Mouse (Mus musculus): ENCODE results near the gene Cacna1a. TPM values are rescaled to one million over a fixed set of nuclear protein-coding genes. Genes with fewer than 3 reads are reported as not detected.
A peak's percentile ranks its signal among the peaks of the same experiment; 100 is the strongest.

The Cacna1a gene
- polyA plus RNA-seq, 1 experiment from 2014 or later = 3.8 TPM

GRCm38 (mm10) chr8:84513765-84514164, 125.5 kb downstream of the Cacna1a start:
- Histone ChIP-seq H3K27me3 (ENCODE audit: insufficient read depth, low read length) (no peaks in the 10 kb centered on the region), H3K4me3 (ENCODE audit: low read depth, low read length) (no peak overlapping the region), H3K4me2 (no peak overlapping the region), H3K9ac (no peak overlapping the region), H3K4me1 (ENCODE audit: insufficient read depth) (no peaks in the 10 kb centered on the region), H3K27ac (ENCODE audit: low read depth) (no peak overlapping the region), H3K9me3 (ENCODE audit: low read depth, low read length) (no peaks in the 10 kb centered on the region), H3K36me3 (ENCODE audit: insufficient read depth) (no peaks in the 10 kb centered on the region)
- peak; percentile 62 for TF ChIP-seq CTCF (IDR thresholded peaks at IDR 0.05; ENCODE audit: low read depth)
- DNase-seq = peak; percentile 25
- ATAC-seq (ENCODE audit: insufficient read depth) = no peak
- WGBS = 9% methylated on average over 2 of the region's 2 CpGs

GRCm38 (mm10) chr8:84518180-84518579, 129.9 kb downstream of the Cacna1a start:
- no peak overlapping the region for H3K4me3 ChIP-seq (ENCODE audit: low read depth, low read length)
- H3K9ac ChIP-seq = no peak overlapping the region
- WGBS = 67% methylated on average over 2 of the region's 2 CpGs
- H3K4me1 ChIP-seq (ENCODE audit: insufficient read depth) = no peaks in the 10 kb centered on the region
- no peaks in the 10 kb centered on the region for H3K9me3 ChIP-seq (ENCODE audit: low read depth, low read length)
- H3K36me3 ChIP-seq (ENCODE audit: insufficient read depth) = no peaks in the 10 kb centered on the region
- no peaks in the 10 kb centered on the region for H3K27me3 ChIP-seq (ENCODE audit: insufficient read depth, low read length)
- no peak overlapping the region for H3K27ac ChIP-seq (ENCODE audit: low read depth)
- no peak for TF ChIP-seq CTCF (IDR thresholded peaks at IDR 0.05; ENCODE audit: low read depth)
- DNase-seq (no peak), ATAC-seq (ENCODE audit: insufficient read depth) (no peak)
- H3K4me2 ChIP-seq = no peak overlapping the region

DNA sequence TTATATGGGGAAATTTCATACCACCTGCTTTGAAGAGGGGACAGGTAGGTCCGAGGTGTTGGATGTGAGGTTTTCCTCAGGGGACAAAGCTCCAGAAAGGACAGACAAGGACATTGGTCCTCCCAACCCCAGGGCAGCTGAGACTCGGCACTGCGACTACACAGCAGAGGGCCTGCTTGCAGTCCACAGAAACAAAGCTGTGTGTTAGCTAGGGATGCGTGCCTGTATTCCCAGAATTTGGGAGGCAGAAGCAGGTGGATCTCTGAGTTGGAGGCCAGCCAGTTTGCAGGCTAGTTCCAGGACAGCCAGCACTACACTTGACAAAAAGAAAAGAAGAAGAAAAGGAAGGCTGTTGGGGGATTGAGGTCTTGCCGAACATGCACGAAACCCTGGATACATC, 130.5 kb downstream of the Cacna1a start:
- Histone ChIP-seq H3K4me2 (no peak overlapping the region), H3K27ac (ENCODE audit: low read depth) (no peak overlapping the region), H3K4me3 (ENCODE audit: low read depth, low read length) (no peak overlapping the region), H3K27me3 (ENCODE audit: insufficient read depth, low read length) (no peaks in the 10 kb centered on the region), H3K36me3 (ENCODE audit: insufficient read depth) (no peaks in the 10 kb centered on the region), H3K9me3 (ENCODE audit: low read depth, low read length) (no peaks in the 10 kb centered on the region), H3K4me1 (ENCODE audit: insufficient read depth) (no peaks in the 10 kb centered on the region), H3K9ac (no peak overlapping the region)
- DNase-seq (no peak), ATAC-seq (ENCODE audit: insufficient read depth) (no peak)
- TF ChIP-seq CTCF (IDR thresholded peaks at IDR 0.05; ENCODE audit: low read depth) = no peak
- WGBS = 82% methylated on average over 6 of the region's 6 CpGs

DNA sequence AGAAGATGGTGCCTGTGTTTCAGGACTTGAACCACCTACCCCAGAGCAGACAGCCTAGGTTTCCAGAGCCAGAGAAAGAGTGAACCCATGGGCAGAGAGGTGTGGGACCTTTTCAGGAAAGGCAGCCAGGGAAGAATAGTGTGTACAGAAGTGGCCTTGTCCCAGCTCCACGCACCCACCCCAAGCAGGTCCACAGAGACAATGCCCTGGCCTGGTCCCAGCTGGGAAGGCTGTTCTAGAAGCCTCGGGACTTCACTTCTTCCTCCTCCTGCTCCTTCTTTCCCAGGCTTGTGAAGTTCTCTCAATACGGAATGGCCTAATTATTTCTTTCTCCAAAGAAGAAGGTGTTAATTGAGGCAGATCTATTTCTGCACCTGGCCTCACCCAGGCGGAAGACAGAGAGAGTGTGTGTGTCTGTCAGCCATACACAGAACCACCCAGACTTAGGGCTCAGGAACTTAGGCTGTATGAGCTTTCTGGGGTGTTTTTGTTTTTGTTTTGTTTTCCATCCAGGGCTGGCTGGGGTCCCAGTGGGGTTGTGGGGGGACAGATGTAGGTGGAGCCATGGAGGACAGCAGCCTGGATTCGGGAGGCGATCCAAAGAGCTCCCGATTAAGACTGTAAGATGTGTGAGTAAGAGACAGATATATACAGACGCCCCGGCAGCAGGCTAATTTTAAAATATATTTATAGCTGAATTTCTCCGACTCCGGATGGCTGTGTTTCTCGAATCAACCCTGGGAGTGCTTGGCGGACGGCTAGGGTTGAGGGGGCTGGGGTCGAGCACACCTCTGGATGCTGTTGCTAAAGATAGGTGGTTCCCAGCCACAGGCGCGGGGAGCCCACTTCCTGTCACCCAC, 131.8 kb downstream of the Cacna1a start:
- no peaks in the 10 kb centered on the region for H3K9me3 ChIP-seq (ENCODE audit: low read depth, low read length)
- WGBS = 51% methylated on average over 17 of the region's 17 CpGs
- H3K27me3 ChIP-seq (ENCODE audit: insufficient read depth, low read length) = no peaks in the 10 kb centered on the region
- H3K4me3 ChIP-seq (ENCODE audit: low read depth, low read length) = no peak overlapping the region
- H3K27ac ChIP-seq (ENCODE audit: low read depth) = no peak overlapping the region
- H3K9ac ChIP-seq = no peak overlapping the region
- H3K4me2 ChIP-seq = no peak overlapping the region
- DNase-seq = no peak
- no peaks in the 10 kb centered on the region for H3K36me3 ChIP-seq (ENCODE audit: insufficient read depth)
- TF ChIP-seq CTCF (IDR thresholded peaks at IDR 0.05; ENCODE audit: low read depth) = no peak
- no peak for ATAC-seq (ENCODE audit: insufficient read depth)
- H3K4me1 ChIP-seq (ENCODE audit: insufficient read depth) = no peaks in the 10 kb centered on the region

- no peaks in the 10 kb centered on the region for H3K36me3 ChIP-seq (ENCODE audit: insufficient read depth)
- no peak for TF ChIP-seq CTCF (IDR thresholded peaks at IDR 0.05; ENCODE audit: low read depth)
- no peak overlapping the region for H3K27ac ChIP-seq (ENCODE audit: low read depth)
- no peak overlapping the region for H3K4me3 ChIP-seq (ENCODE audit: low read depth, low read length)
- peaks cover 4% of the 10 kb centered on the region; the same call in 1 of the 2 replicates for H3K9me3 ChIP-seq (ENCODE audit: low read depth, low read length)
- no peak overlapping the region for H3K4me2 ChIP-seq
- H3K4me1 ChIP-seq (ENCODE audit: insufficient read depth) = no peaks in the 10 kb centered on the region
- no peak overlapping the region for H3K9ac ChIP-seq
- 47% methylated on average over 2 of the region's 2 CpGs for WGBS
- H3K27me3 ChIP-seq (ENCODE audit: insufficient read depth, low read length) = no peaks in the 10 kb centered on the region
- ATAC-seq (ENCODE audit: insufficient read depth) = no peak
- peak; percentile 10 for DNase-seq
Measured at GRCm38 (mm10) chr8:84520999-84521398, 132.8 kb downstream of the Cacna1a start.

- ATAC-seq (ENCODE audit: insufficient read depth) (no peak), DNase-seq (no peak)
- no peak overlapping the region for H3K4me3 ChIP-seq (ENCODE audit: low read depth, low read length)
- H3K4me2 ChIP-seq = no peak overlapping the region
- WGBS = 72% methylated on average over 7 of the region's 7 CpGs
- no peak overlapping the region for H3K27ac ChIP-seq (ENCODE audit: low read depth)
- H3K4me1 ChIP-seq (ENCODE audit: insufficient read depth) = no peaks in the 10 kb centered on the region
- H3K27me3 ChIP-seq (ENCODE audit: insufficient read depth, low read length) = no peaks in the 10 kb centered on the region
- peaks cover 6% of the 10 kb centered on the region; the same call in 1 of the 2 replicates for H3K9me3 ChIP-seq (ENCODE audit: low read depth, low read length)
- no peaks in the 10 kb centered on the region for H3K36me3 ChIP-seq (ENCODE audit: insufficient read depth)
- no peak for TF ChIP-seq CTCF (IDR thresholded peaks at IDR 0.05; ENCODE audit: low read depth)
- H3K9ac ChIP-seq = no peak overlapping the region
Measured at GRCm38 (mm10) chr8:84528036-84528435, 139.8 kb downstream of the Cacna1a start.

DNA sequence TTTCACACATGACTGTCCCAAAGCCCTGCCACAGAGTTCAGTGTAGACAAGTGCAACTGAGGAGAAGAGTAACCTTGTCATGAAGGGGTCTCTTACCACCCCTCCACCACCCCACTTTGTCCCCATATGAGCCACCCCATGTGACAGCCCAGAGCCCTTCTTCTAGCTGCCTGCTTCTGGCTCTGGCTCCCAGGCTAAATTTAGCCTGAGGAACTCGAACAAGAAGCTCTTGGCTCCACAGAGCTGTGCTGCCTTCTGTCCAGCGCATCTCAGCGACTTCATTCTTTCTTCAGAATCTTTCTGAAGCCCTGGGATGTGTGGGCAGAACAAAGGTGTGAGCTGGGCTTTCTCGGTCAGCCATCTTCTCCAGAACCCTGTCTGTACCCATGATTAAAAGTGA, 141.3 kb downstream of the Cacna1a start:
- Histone ChIP-seq H3K4me1 (ENCODE audit: insufficient read depth) (no peaks in the 10 kb centered on the region), H3K9me3 (ENCODE audit: low read depth, low read length) (peaks cover 6% of the 10 kb centered on the region; the same call in 1 of the 2 replicates), H3K4me3 (ENCODE audit: low read depth, low read length) (no peak overlapping the region), H3K27me3 (ENCODE audit: insufficient read depth, low read length) (no peaks in the 10 kb centered on the region), H3K27ac (ENCODE audit: low read depth) (no peak overlapping the region), H3K4me2 (no peak overlapping the region), H3K9ac (no peak overlapping the region), H3K36me3 (ENCODE audit: insufficient read depth) (no peaks in the 10 kb centered on the region)
- TF ChIP-seq CTCF (IDR thresholded peaks at IDR 0.05; ENCODE audit: low read depth) = no peak
- WGBS = 71% methylated on average over 4 of the region's 4 CpGs
- DNase-seq = no peak
- no peak for ATAC-seq (ENCODE audit: insufficient read depth)
